Mouse (Mus musculus) lung, embryonic 15.5 days (tissue): ENCODE results near the gene Sowahd. TPM values are rescaled to one million over a fixed set of nuclear protein-coding genes. Genes with fewer than 3 reads are reported as not detected.

Experiments used
- ATAC-seq: fragments of 200-750 bp; cut with Nextera tagmentation; 2 replicates; pipeline ENCODE4 v1.8.0; 2017; ENCODE audit warnings: moderate number of reproducible peaks, borderline replicate concordance; ENCODE audit not compliant: low FRiP score, low TSS enrichment; ENCODE audit errors: extremely low read depth
- H3K27ac ChIP-seq: fragments of 300-500 bp; sonication (generic); 2 replicates; pipeline ENCODE4 v1.5.1; 2015; ENCODE audit warnings: moderate library complexity, mild to moderate bottlenecking, inconsistent platforms
- H3K27me3 ChIP-seq: fragments of 300-500 bp; sonication (generic); 2 replicates; pipeline ENCODE4 v1.6.1; 2015; ENCODE audit warnings: inconsistent platforms
- H3K36me3 ChIP-seq: fragments of 300-500 bp; sonication (generic); 2 replicates; pipeline ENCODE4 v1.6.1; 2015; ENCODE audit warnings: inconsistent platforms
- H3K4me1 ChIP-seq: fragments of 300-500 bp; sonication (generic); 2 replicates; pipeline ENCODE4 v1.6.1; 2015; ENCODE audit warnings: inconsistent platforms
- H3K4me2 ChIP-seq: fragments of 300-500 bp; sonication (generic); 2 replicates; pipeline ENCODE4 v1.6.1; 2015; ENCODE audit warnings: inconsistent platforms, mild to moderate bottlenecking, moderate library complexity
- H3K4me3 ChIP-seq: fragments of 300-500 bp; sonication (generic); 2 replicates; pipeline ENCODE4 v1.5.1; 2015; ENCODE audit warnings: mild to moderate bottlenecking, inconsistent platforms
- H3K9ac ChIP-seq: fragments of 300-500 bp; sonication (generic); 2 replicates; pipeline ENCODE4 v1.6.1; 2015; ENCODE audit warnings: inconsistent platforms
- H3K9me3 ChIP-seq: fragments of 300-500 bp; sonication (generic); 2 replicates; pipeline ENCODE4 v1.6.1; 2016; ENCODE audit warnings: inconsistent platforms
- WGBS: fragments of 180-500 bp; shearing (Covaris S2); methylation state at CpG from one replicate; pipeline ENCODE4 v1.1.7; 2015; 5-methylcytosine and 5-hydroxymethylcytosine counted together
- polyA plus RNA-seq: library from polyadenylated mRNA; unstranded; fragments of >200 nt; fragmentation: Nextera tagmentation; extraction: Ambion mirVana; gene quantifications from 2 replicates; pipeline ENCODE4 v1.2.1, GENCODE M21; 2015

Gene Sowahd
- polyA plus RNA-seq = not detected in 2 replicates

- no peak within 1 kb of the TSS for H3K9ac ChIP-seq
- ATAC-seq = no peak
Measured at GRCm38 (mm10) chrX:37048066-37048889, at the start of gene Sowahd. Gene Sowahd (plus strand): TSS chrX:37048845.

DNA sequence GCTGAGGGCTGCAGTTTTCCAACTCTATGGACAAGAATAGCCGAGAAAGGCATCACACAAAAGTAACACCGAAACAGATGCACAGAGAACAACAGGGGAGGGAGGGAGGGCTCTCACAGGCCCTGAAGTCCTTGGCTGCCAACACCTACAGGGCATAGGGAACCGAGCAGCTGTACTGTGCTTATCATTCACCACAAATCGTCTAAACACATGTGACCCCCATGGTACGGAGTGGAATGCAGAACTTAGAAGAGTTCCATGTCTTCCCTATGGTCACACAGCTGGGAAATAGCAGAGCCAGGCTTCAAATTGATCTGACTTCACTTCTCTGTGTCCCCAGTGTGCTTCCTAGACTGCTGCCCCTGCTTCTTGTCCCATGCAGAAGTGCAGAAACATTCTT is 34.8 kb upstream of the Sowahd start:
- Histone ChIP-seq H3K4me1 (no peaks in the 10 kb centered on the region), H3K9ac (no peak overlapping the region), H3K4me2 (no peak overlapping the region), H3K27me3 (no peaks in the 10 kb centered on the region), H3K9me3 (no peaks in the 10 kb centered on the region), H3K27ac (no peak overlapping the region), H3K36me3 (no peaks in the 10 kb centered on the region), H3K4me3 (no peak overlapping the region)
- WGBS = 49% methylated on average over 5 of the region's 5 CpGs
- no peak for ATAC-seq

More at GRCm38 (mm10) chrX:37048066-37048889, at the start of gene Sowahd:
- H3K4me3 ChIP-seq = peak within 1 kb of the TSS; percentile 34
- 12% methylated on average over 38 of the region's 38 CpGs for WGBS
- no peaks in the 10 kb centered on the region for H3K36me3 ChIP-seq
- H3K27me3 ChIP-seq = peaks cover 59% of the 10 kb centered on the region
- H3K4me2 ChIP-seq = peak within 1 kb of the TSS; percentile 64
- 0 out of 2 replicates have a peak, but pooled peaks cover 9% of the 10 kb centered on the region for H3K4me1 ChIP-seq
- H3K27ac ChIP-seq = no peak within 1 kb of the TSS
- H3K9me3 ChIP-seq = no peaks in the 10 kb centered on the region

GRCm38 (mm10) chrX:37018150-37018654 is 30.4 kb upstream of the Sowahd start:
- Histone ChIP-seq H3K36me3 (no peaks in the 10 kb centered on the region), H3K9me3 (no peaks in the 10 kb centered on the region), H3K4me1 (no peaks in the 10 kb centered on the region), H3K9ac (no peak overlapping the region), H3K4me2 (no peak overlapping the region), H3K27me3 (no peaks in the 10 kb centered on the region), H3K4me3 (no peak overlapping the region), H3K27ac (no peak overlapping the region)
- no peak for ATAC-seq
- WGBS = 83% methylated on average over 9 of the region's 9 CpGs

DNA sequence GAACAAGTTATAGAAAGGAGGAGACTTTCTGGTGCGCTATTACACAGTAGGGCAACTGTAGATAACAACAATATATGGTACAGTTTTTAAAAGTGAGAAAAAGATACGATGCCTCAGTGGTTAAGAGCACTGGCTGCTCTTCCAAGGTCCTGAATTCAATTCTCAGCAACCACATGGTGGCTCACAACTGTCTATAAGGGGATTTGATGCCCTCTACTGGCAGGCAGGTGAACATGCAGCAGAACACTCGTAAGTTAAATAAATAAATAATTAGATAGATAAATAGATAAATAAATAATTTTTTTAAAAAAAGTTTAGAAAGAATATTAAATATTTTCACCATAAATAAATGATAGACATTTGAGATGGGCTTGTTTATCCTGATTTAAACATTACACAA is 29.6 kb upstream of the Sowahd start:
- 67% methylated on average over 3 of the region's 3 CpGs for WGBS
- Histone ChIP-seq H3K4me3 (no peak overlapping the region), H3K36me3 (no peaks in the 10 kb centered on the region), H3K9me3 (no peaks in the 10 kb centered on the region), H3K4me1 (no peaks in the 10 kb centered on the region), H3K9ac (no peak overlapping the region), H3K4me2 (no peak overlapping the region), H3K27ac (no peak overlapping the region), H3K27me3 (no peaks in the 10 kb centered on the region)
- ATAC-seq = no peak

DNA sequence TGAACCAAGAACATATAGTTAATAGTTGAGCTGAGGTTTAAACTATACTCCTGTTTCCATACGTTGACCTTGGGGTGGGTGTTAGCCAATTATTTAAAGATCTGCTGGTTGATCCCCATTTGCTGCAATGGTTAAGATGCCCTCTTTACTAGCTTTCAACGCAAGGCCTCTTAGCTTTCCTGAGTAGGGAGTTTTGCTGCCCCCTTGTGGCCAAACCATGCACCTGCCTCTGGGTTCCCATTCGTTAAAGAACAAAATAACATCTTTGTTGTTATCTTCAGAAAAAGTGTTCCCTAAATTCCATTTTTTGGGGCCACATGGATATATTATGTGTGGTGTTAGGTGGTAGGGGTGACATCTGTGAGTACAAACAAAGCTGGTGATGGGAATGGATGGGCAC is 26.0 kb upstream of the Sowahd start:
- no peaks in the 10 kb centered on the region for H3K9me3 ChIP-seq
- no peak overlapping the region for H3K27ac ChIP-seq
- no peaks in the 10 kb centered on the region for H3K4me1 ChIP-seq
- ATAC-seq = no peak
- no peaks in the 10 kb centered on the region for H3K36me3 ChIP-seq
- H3K4me3 ChIP-seq = no peak overlapping the region
- H3K4me2 ChIP-seq = no peak overlapping the region
- H3K9ac ChIP-seq = no peak overlapping the region
- H3K27me3 ChIP-seq = no peaks in the 10 kb centered on the region
- 15% methylated on average over 3 of the region's 3 CpGs for WGBS

DNA sequence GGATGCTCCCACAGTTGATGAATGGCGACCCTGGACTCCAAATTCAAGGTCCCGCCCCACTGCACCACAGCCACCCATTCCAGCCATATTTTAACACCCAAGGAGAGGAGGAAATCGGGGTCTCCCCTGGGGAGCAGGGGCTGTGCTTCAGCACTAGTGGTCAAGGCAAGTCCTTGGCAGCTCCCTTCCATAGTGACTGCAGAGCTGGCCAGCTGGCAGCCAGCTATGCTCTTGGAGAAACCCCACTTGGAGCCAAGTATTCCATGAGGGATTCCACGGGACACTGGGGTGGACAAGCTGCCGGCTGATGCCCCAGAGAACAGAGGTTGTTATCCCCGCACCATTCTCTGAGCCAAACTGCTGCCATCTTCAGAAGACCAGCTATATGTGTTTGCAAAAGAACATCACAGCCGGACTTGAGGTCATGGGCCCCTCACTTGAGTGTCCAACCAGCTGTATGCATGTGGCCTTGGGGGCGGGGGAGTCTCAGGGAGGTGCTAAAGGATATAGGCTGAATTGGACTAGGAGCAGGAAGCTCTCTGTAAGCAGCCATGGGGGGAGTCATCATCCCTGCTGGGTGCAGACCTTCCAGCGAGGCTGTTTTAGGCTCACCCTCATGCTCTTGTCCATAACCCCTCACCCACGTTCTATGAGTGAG is 24.9 kb upstream of the Sowahd start:
- H3K4me3 ChIP-seq = no peak overlapping the region
- WGBS = 59% methylated on average over 10 of the region's 10 CpGs
- no peak overlapping the region for H3K27ac ChIP-seq
- no peak overlapping the region for H3K9ac ChIP-seq
- ATAC-seq = peak; percentile 65; the same call in 1 of the 2 replicates
- H3K4me2 ChIP-seq = no peak overlapping the region
- H3K27me3 ChIP-seq = no peaks in the 10 kb centered on the region
- H3K36me3 ChIP-seq = no peaks in the 10 kb centered on the region
- no peaks in the 10 kb centered on the region for H3K9me3 ChIP-seq
- H3K4me1 ChIP-seq = no peaks in the 10 kb centered on the region

DNA sequence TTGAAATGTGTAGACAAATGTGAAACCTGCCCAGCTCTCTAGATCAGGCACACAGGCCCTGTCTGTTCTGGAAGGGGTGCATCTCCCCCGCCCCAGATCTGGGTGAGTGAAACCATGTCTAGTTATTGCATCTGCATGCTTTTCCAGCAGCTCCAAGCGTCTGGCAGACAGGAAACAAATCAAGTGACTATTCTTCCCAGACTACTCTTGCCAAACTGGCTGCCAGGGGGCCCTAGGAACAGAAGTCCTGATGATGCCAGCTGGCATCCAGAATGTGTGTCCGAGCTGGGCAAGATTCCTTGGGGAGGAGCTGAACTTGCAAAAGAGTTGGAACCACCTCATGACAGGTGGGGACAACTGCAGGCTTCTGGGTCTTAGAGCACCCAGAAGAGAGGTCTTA is 20.3 kb upstream of the Sowahd start:
- H3K4me2 ChIP-seq = no peak overlapping the region
- no peak overlapping the region for H3K9ac ChIP-seq
- no peaks in the 10 kb centered on the region for H3K4me1 ChIP-seq
- 46% methylated on average over 3 of the region's 3 CpGs for WGBS
- ATAC-seq = no peak
- no peak overlapping the region for H3K27ac ChIP-seq
- no peak overlapping the region for H3K4me3 ChIP-seq
- no peaks in the 10 kb centered on the region for H3K9me3 ChIP-seq
- no peaks in the 10 kb centered on the region for H3K36me3 ChIP-seq
- H3K27me3 ChIP-seq = no peaks in the 10 kb centered on the region

GRCm38 (mm10) chrX:37042726-37043125 is 5.9 kb upstream of the Sowahd start:
- no peak overlapping the region for H3K4me3 ChIP-seq
- H3K9ac ChIP-seq = no peak overlapping the region
- no peak overlapping the region for H3K27ac ChIP-seq
- H3K36me3 ChIP-seq = no peaks in the 10 kb centered on the region
- no peaks in the 10 kb centered on the region for H3K4me1 ChIP-seq
- 21% methylated on average over 9 of the region's 9 CpGs for WGBS
- no peaks in the 10 kb centered on the region for H3K9me3 ChIP-seq
- ATAC-seq = no peak
- peaks cover 16% of the 10 kb centered on the region; the same call in 1 of the 2 replicates for H3K27me3 ChIP-seq
- no peak overlapping the region for H3K4me2 ChIP-seq

GRCm38 (mm10) chrX:37048890-37049823 is 512 bp downstream of the Sowahd start:
- 0 out of 2 replicates have a peak, but pooled peaks cover 9% of the 10 kb centered on the region for H3K4me1 ChIP-seq
- no peak overlapping the region for H3K9ac ChIP-seq
- H3K36me3 ChIP-seq = no peaks in the 10 kb centered on the region

GRCm38 (mm10) chrX:37063902-37064301 is 15.3 kb downstream of the Sowahd start:
- no peak overlapping the region for H3K4me3 ChIP-seq
- no peaks in the 10 kb centered on the region for H3K9me3 ChIP-seq
- no peak overlapping the region for H3K27ac ChIP-seq
- no peaks in the 10 kb centered on the region for H3K4me1 ChIP-seq
- no peak for ATAC-seq
- H3K9ac ChIP-seq = no peak overlapping the region
- no peaks in the 10 kb centered on the region for H3K27me3 ChIP-seq
- H3K4me2 ChIP-seq = no peak overlapping the region
- 74% methylated on average over 9 of the region's 9 CpGs for WGBS
- H3K36me3 ChIP-seq = no peaks in the 10 kb centered on the region

More at GRCm38 (mm10) chrX:37048890-37049823, 512 bp downstream of the Sowahd start:
- Histone ChIP-seq H3K4me2 (peak overlapping the region; percentile 64), H3K27me3 (peaks cover 59% of the 10 kb centered on the region), H3K9me3 (no peaks in the 10 kb centered on the region), H3K27ac (no peak overlapping the region), H3K4me3 (peak overlapping the region; percentile 34)
- ATAC-seq = peak; percentile 35; the same call in 1 of the 2 replicates
- 14% methylated on average over 69 of the region's 70 CpGs for WGBS

DNA sequence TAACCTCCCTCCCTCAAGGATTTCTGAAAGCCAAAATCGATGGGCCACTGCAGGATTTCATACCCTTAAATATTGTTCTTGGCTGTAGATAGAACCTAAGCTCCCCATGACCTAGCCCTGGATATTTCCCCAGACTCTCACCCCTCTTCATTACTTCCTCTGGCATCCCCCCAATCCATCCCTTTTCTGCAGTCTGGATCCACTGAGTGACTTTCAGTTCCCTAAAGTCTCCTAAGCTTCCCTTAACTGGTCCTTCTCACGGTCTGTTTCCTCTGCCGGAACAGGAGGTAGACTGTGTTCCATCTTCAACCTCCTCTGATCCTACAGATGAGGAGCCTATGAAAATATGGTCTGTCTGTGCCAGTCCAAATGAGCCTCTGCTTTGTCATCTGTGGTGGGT is 18.7 kb downstream of the Sowahd start:
- Histone ChIP-seq H3K9me3 (no peaks in the 10 kb centered on the region), H3K4me3 (no peak overlapping the region), H3K27ac (no peak overlapping the region), H3K36me3 (no peaks in the 10 kb centered on the region), H3K4me2 (no peak overlapping the region), H3K27me3 (no peaks in the 10 kb centered on the region), H3K4me1 (no peaks in the 10 kb centered on the region), H3K9ac (no peak overlapping the region)
- no peak for ATAC-seq
- 82% methylated on average over 3 of the region's 3 CpGs for WGBS
